Mouse (Mus musculus): Measurements from ENCODE around the gene Trpv2.

DNA sequence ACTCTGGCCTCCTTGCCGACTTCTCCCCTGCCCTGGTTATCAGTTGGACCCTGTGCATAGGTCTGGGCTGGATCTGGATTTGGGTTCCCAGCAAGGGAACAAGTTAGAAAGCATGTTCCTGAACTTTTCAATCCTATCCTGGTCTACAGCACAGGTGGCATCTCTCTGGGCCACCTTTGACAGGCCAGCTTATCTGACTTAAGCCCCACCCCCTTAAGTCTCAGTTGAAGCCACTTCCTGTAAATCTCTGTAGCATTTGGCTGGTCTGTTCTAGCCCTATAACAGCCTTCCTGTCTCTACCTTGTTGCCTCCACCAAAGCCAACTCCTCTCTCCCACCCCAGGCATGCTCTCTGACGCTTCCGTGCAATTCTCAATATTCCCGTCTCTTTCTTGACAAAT, 24.3 kb downstream of the Trpv2 start:
- no peak for TF ChIP-seq CTCF (IDR thresholded peaks at IDR 0.05; ENCODE audit: low read depth, low read length)
- TF ChIP-seq POLR2A (IDR thresholded peaks at IDR 0.05; ENCODE audit: borderline replicate concordance, low read depth, low read length), result no peak

Data from bone marrow macrophage, adult 2 months (primary cell).